Mouse (Mus musculus) right cerebral cortex, postnatal 25 days (tissue): ENCODE data around the gene Cyp2b23.
"Not testable (repeated sequence)": the region's sequence is repeated elsewhere in the genome, so short reads cannot be mapped to it uniquely, and the experiment has no call there.

ENCODE experiments used
- DNase-seq: peaks from one replicate; pipeline ENCODE4 v3.0.0; 2022

Cyp2b23 gene

DNA sequence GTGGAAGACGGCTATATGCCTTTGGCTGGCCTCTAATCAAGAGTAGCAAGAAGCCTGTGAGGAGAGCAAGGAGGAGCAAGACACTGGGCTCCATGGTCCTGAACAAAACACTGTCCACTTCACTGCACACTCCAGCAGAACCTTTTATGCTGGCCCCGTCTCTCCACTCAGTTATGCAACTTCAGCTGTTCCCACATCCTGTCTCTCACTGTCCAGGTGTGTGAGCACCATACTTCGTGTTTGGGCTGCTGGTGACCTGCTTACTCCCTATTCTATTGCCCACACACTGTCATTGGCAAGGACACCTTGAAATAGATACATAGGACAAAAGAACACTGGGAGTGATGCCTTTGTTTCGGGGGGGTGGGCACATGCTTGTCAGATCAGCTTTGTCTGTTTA, at the start of gene Cyp2b23:
TSS of gene Cyp2b23 (minus strand) at position 101 of the 400 bp plus-strand sequence.
- DNase-seq = no peak

DNA sequence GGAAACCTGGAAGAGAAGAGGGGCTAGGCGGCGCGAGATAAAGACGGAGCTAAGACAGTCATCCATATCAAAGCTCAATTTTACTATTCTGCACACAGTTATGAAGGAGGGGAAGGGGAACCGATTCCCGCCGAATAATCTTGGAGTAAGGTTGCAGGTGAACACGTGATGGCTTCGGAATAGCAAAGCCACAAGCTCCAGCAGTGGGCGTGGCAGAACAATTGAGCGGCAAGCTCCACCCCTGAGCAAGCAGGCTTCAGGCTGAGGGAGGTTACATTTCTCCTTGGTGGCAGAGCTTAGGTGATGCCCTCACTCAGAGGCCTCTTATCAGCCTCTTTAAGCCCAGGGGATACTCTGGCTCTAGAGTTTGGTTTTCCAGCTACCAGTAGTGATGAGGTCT, 24.8 kb upstream of the Cyp2b23 start:
- no peak for DNase-seq

GRCm38 (mm10) chr7:26707061-26707460, 20.8 kb upstream of the Cyp2b23 start:
- no peak for DNase-seq

DNA sequence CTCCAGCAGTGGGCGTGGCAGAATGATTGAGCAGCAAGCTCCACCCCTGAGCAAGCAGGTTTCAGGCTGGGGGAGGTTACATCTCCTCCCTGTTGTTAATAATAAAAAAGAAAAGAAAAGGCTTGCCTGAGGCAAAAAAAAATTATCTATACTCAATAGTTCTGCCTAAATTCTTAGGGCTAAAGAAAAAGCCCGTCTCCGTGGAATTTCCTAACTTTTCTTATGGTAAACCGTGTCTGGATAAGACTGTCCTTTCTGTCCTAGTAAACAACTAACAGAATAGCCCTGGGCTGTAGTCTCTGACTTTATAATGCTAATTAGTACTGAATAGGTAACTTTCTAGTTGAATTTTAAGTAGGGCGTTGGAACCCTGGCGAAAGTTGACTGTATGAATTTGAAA, 20.0 kb upstream of the Cyp2b23 start:
- not testable (repeated sequence) for DNase-seq

- no peak for DNase-seq
These were observed 13.9 kb upstream of the Cyp2b23 start for GRCm38 (mm10) chr7:26700151-26700550.

DNA sequence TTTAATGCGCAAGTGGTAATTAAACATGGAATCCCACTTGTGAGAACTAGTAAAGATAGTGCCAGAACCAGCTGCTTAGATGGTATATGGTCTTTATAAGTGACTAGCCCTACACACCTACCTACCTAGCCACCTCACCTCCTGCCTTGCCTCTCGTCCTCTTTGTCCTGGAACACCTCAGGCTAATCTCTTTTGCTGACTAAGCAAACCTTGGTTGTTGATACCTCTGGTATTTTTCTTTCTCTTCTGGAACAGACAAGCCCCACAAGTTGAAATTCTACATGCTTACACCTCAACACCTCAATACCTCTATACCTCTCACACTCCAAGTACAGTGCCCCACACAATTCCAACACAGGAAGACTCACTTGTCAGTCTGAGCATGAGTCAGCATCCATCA, 524 bp downstream of the Cyp2b23 start:
- DNase-seq = no peak

- not testable (repeated sequence) for DNase-seq
These were observed 18.8 kb downstream of the Cyp2b23 start for GRCm38 (mm10) chr7:26667466-26667865.

DNA sequence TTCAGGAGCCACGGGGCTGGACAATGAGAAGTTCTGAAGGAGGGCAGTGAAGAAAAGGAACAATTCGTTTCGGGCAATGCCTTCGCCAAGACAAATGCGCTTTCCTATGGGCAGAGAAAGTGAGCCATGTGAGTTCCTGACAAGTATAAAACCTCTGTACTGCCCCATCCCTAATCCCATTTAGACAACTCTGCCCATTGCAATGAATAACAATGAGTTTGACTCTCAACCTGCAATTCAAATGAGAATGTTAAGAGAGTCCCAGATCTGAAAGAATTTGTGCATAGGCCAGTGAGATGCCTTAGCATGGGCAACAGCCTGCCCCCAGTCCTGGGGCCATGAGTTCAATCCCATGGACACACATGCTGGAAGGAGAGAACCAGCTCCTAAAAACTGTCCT, 20.2 kb downstream of the Cyp2b23 start:
- no peak for DNase-seq

- DNase-seq = not testable (repeated sequence)
These were observed 67.9 kb downstream of the Cyp2b23 start, which contains the start of gene Vmn1r185 for GRCm38 (mm10) chr7:26618364-26618763. Gene Vmn1r185 (minus strand): TSS chr7:26618464.
